ENCODE assay signal across 9 mouse cellular contexts in the genomic region with DNA sequence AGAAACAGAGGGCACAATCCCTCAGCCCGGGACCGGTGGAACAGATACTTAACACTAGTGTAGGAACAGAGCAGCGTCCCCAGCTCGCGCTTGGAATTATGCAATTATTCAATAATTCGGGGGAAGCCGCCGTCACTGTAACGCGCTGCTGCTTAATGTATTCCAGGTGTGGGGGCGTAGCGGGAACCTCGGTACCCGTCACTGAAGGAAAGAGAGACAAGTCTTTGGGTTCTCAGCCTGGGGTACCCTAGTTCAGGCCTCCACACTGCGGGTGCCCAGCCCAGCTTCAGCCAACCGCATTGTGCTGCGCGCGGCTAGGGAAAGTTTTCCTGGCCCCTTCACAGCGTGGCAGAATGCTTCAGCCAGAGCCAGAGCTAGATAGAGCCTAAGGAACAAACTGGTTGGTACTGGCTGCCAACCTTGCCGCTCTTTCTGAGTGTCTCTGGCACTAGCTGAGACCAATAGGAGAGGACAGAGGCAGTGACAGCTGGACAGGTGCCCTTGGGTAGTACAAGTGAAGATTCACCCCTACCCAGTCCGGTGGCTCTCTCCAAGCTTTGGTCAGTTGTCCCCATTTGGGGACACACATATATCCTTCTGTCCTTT. TPM values are rescaled to one million over a fixed set of nuclear protein-coding genes. Genes with fewer than 3 reads are reported as not detected.
DNase-seq lines count a peak whose midpoint lies in the region; ATAC-seq and TF ChIP-seq lines count a peak whose summit lies in the region.
"Had no signal": no experiment of that assay in that cellular context is flagged by ENCODE, and none has a peak within 500 bp of the region (broad histone marks: within the 10 kb centered on the region; RNA-seq: fewer than 3 reads in every experiment).

No protein-coding gene starts in this region.

- no peaks in the 10 kb centered on the region for H3K9me3 ChIP-seq in ES-Bruce4 (replicated peaks; ENCODE audit: control insufficient read depth, insufficient read depth, low read length, poor library complexity, severe bottlenecking)
- H3K9me3 ChIP-seq in forebrain, embryonic 15.5 days = no peaks in the 10 kb centered on the region
- no peaks in the 10 kb centered on the region for H3K9me3 ChIP-seq in hindbrain, postnatal 0 days (ENCODE audit: low read length)
- no peaks in the 10 kb centered on the region for H3K9me3 ChIP-seq in midbrain, embryonic 15.5 days

- peak; percentile 57 for DNase-seq in embryo, embryonic 11 days
- DNase-seq in embryo, embryonic 10 days (ENCODE audit: low spot score) = no peak
- peak; percentile 27 for DNase-seq in hindbrain, postnatal 0 days (ENCODE audit: low spot score)
- no peak for DNase-seq in spleen, adult 12 weeks (ENCODE audit: low spot score)

- H3K4me1 ChIP-seq in ES-Bruce4 (ENCODE audit: control insufficient read depth, insufficient read depth, low read length) = no peaks in the 10 kb centered on the region
- H3K4me1 ChIP-seq in forebrain, embryonic 15.5 days = peaks cover 17% of the 10 kb centered on the region
- H3K4me1 ChIP-seq in hindbrain, postnatal 0 days (ENCODE audit: insufficient read depth, low read length) = peaks cover 8% of the 10 kb centered on the region
- H3K4me1 ChIP-seq in midbrain, embryonic 15.5 days = peaks cover 16% of the 10 kb centered on the region

- TF ChIP-seq EP300 in ES-Bruce4 (IDR thresholded peaks at IDR 0.05; ENCODE audit: insufficient read depth, low read depth, low read length) = no peak

- H3K4me3 ChIP-seq in ES-Bruce4 (ENCODE audit: low read depth, low read length) = peak overlapping the region; percentile 40
- peak overlapping the region; percentile 39 for H3K4me3 ChIP-seq in forebrain, embryonic 15.5 days
- H3K4me3 ChIP-seq in hindbrain, postnatal 0 days (ENCODE audit: low read length) = peak overlapping the region; percentile 27
- H3K4me3 ChIP-seq in midbrain, embryonic 15.5 days = peak overlapping the region; percentile 38
- H3K4me3 ChIP-seq: erythroblast, embryonic 14.5 days had no signal

- H3K27ac ChIP-seq in ES-Bruce4 (ENCODE audit: insufficient read depth, low read length) = no peak overlapping the region
- no peak overlapping the region for H3K27ac ChIP-seq in forebrain, embryonic 15.5 days (replicated peaks)
- H3K27ac ChIP-seq in hindbrain, postnatal 0 days = no peak overlapping the region
- no peak overlapping the region for H3K27ac ChIP-seq in midbrain, embryonic 15.5 days

- no peaks in the 10 kb centered on the region for H3K36me3 ChIP-seq in ES-Bruce4 (ENCODE audit: control insufficient read depth, insufficient read depth, low read length, poor library complexity, severe bottlenecking)
- no peaks in the 10 kb centered on the region for H3K36me3 ChIP-seq in forebrain, embryonic 15.5 days
- H3K36me3 ChIP-seq in hindbrain, postnatal 0 days (ENCODE audit: insufficient read depth, low read length) = no peaks in the 10 kb centered on the region
- no peaks in the 10 kb centered on the region for H3K36me3 ChIP-seq in midbrain, embryonic 15.5 days (replicated peaks)

- H3K4me2 ChIP-seq in forebrain, embryonic 15.5 days (replicated peaks) = peak overlapping the region; percentile 64
- peak overlapping the region; percentile 57 for H3K4me2 ChIP-seq in hindbrain, postnatal 0 days (ENCODE audit: low read depth, low read length)
- peak overlapping the region; percentile 70 for H3K4me2 ChIP-seq in midbrain, embryonic 15.5 days

- WGBS in forebrain, embryonic 15.5 days = 7% methylated on average over 22 of the region's 22 CpGs
- 4% methylated on average over 22 of the region's 22 CpGs for whole genome bisulfite sequencing in hindbrain, postnatal 0 days
- WGBS in midbrain, embryonic 15.5 days = 4% methylated on average over 22 of the region's 22 CpGs

- TF ChIP-seq CTCF in ES-Bruce4 (IDR thresholded peaks at IDR 0.05; ENCODE audit: low read depth, low read length) = no peak
- TF ChIP-seq CTCF in hindbrain, postnatal 0 days (IDR thresholded peaks at IDR 0.05; ENCODE audit: low read depth) = no peak

- H3K27me3 ChIP-seq in ES-Bruce4 (ENCODE audit: control insufficient read depth, insufficient read depth, low read length, poor library complexity, severe bottlenecking) = no peaks in the 10 kb centered on the region; the same call in 1 of the 2 replicates
- peaks cover 37% of the 10 kb centered on the region for H3K27me3 ChIP-seq in forebrain, embryonic 15.5 days
- H3K27me3 ChIP-seq in hindbrain, postnatal 0 days (ENCODE audit: insufficient read depth, low read length) = peaks cover 14% of the 10 kb centered on the region
- H3K27me3 ChIP-seq in midbrain, embryonic 15.5 days (replicated peaks) = peaks cover 32% of the 10 kb centered on the region

- H3K9ac ChIP-seq in ES-Bruce4 (ENCODE audit: low read depth, poor library complexity, severe bottlenecking) = no peak overlapping the region
- H3K9ac ChIP-seq in forebrain, embryonic 15.5 days (replicated peaks) = no peak overlapping the region
- H3K9ac ChIP-seq in hindbrain, postnatal 0 days (replicated peaks; ENCODE audit: low read length) = no peak overlapping the region
- no peak overlapping the region for H3K9ac ChIP-seq in midbrain, embryonic 15.5 days

- no peak for TF ChIP-seq POLR2A in ES-Bruce4 (IDR thresholded peaks at IDR 0.05; ENCODE audit: insufficient read depth, low read length)

- no peak for ATAC-seq in forebrain, embryonic 15.5 days (replicated peaks)
- peak; percentile 29; the same call in 1 of the 2 replicates for ATAC-seq in hindbrain, postnatal 0 days
- no peak for ATAC-seq in midbrain, embryonic 15.5 days (replicated peaks)
- ATAC-seq in CD4-positive, CD25-positive, alpha-beta regulatory T cell, adult 4 months = no peak

RNA-seq across cellular contexts. Expression of a gene that starts 1.0 kb away (rescaled TPM):
- polyA plus RNA-seq in ES-Bruce4 (2011; ENCODE audit: insufficient read depth, insufficient read length, low read depth, missing spikeins) = 1.2 and 1.4 TPM in 2 replicates
- 0.86 and 0.90 TPM in 2 replicates for polyA plus RNA-seq in forebrain, embryonic 15.5 days (2015; fragmentation: Nextera tagmentation; extraction: Ambion mirVana)
- total RNA-seq in hindbrain, postnatal 0 days (2014; rRNA removed) = 1.7 and 2.1 TPM in 2 replicates
- 0.47 and 0.50 TPM in 2 replicates for polyA plus RNA-seq in hindbrain, postnatal 0 days (2015; fragmentation: Nextera tagmentation; extraction: Ambion mirVana)
- polyA plus RNA-seq in midbrain, embryonic 15.5 days (2015; fragmentation: Nextera tagmentation; extraction: Ambion mirVana) = 1.3 and 1.4 TPM in 2 replicates
- polyA plus RNA-seq in CD4-positive, CD25-positive, alpha-beta regulatory T cell, adult 4 months (2017; shearing (Covaris generic)) = under 1 TPM; 0.11 to 0.12 TPM
- polyA plus RNA-seq: erythroblast, embryonic 14.5 days had no signal

Comparison
In these comparisons a context has a peak if more than half of its experiments do, and no peak if none do; other contexts are left out.
1. DNase-seq: peak in embryo, embryonic 11 days (single experiment) and hindbrain, postnatal 0 days (single experiment); none in embryo, embryonic 10 days (single experiment) and spleen, adult 12 weeks (single experiment).
2. Peak in every context shown above with its lines, with median percentiles within 50 percentile points of each other: H3K4me3 ChIP-seq and H3K4me2 ChIP-seq.